Mouse (Mus musculus) midbrain, embryonic 16.5 days (tissue): ENCODE measurements around the gene Egfl7. TPM values are rescaled to one million over a fixed set of nuclear protein-coding genes. Genes with fewer than 3 reads are reported as not detected.

Experiments
- ATAC-seq: fragments of 200-750 bp; cut with Nextera tagmentation; 2 replicates; pipeline ENCODE4 v1.8.0; 2017; ENCODE audit warnings: moderate TSS enrichment
- H3K27ac ChIP-seq: fragments of 300-500 bp; sonication (generic); 2 replicates; pipeline ENCODE4 v1.5.1; 2014; ENCODE audit warnings: mild to moderate bottlenecking, low read length, mixed read lengths
- H3K27me3 ChIP-seq: fragments of 300-500 bp; sonication (generic); 2 replicates; pipeline ENCODE4 v1.6.1; 2014; ENCODE audit warnings: low read depth, low read length, mixed read lengths; ENCODE audit not compliant: control insufficient read depth, insufficient read depth
- H3K36me3 ChIP-seq: fragments of 300-500 bp; sonication (generic); 2 replicates; pipeline ENCODE4 v1.6.1; 2014; ENCODE audit warnings: mild to moderate bottlenecking, low read length, moderate library complexity, mixed read lengths; ENCODE audit not compliant: control insufficient read depth, insufficient read depth
- H3K4me1 ChIP-seq: fragments of 300-500 bp; sonication (generic); 2 replicates; pipeline ENCODE4 v1.6.1; 2014; ENCODE audit warnings: mild to moderate bottlenecking, low read length, mixed read lengths; ENCODE audit not compliant: control insufficient read depth, insufficient read depth
- H3K4me2 ChIP-seq: fragments of 300-500 bp; sonication (generic); 2 replicates; pipeline ENCODE4 v1.6.1; 2014; ENCODE audit warnings: mild to moderate bottlenecking, low read length, mixed read lengths
- H3K4me3 ChIP-seq: fragments of 300-500 bp; sonication (generic); 2 replicates; pipeline ENCODE4 v1.5.1; 2014; ENCODE audit warnings: low read depth, mild to moderate bottlenecking, low read length, moderate library complexity, mixed read lengths
- H3K9ac ChIP-seq: fragments of 300-500 bp; sonication (generic); 2 replicates; pipeline ENCODE4 v1.6.1; 2014; ENCODE audit warnings: low read depth, low read length, mixed read lengths
- H3K9me3 ChIP-seq: fragments of 300-500 bp; sonication (generic); replicated peaks from 2 replicates; pipeline ENCODE4 v1.6.1; 2014; ENCODE audit warnings: mild to moderate bottlenecking, low read length, mixed read lengths; ENCODE audit not compliant: control insufficient read depth, poor library complexity, severe bottlenecking
- WGBS: fragments of 180-500 bp; shearing (Covaris S2); extraction: QIAGEN DNeasy Blood & Tissue Kit; methylation state at CpG from one replicate; pipeline ENCODE4 v1.1.7; 2014; 5-methylcytosine and 5-hydroxymethylcytosine counted together
- polyA plus RNA-seq: library from polyadenylated mRNA; unstranded; fragments of >200 nt; fragmentation: Nextera tagmentation; extraction: Ambion mirVana; gene quantifications from 2 replicates; pipeline ENCODE4 v1.2.1, GENCODE M21; 2015

Gene Egfl7
- polyA plus RNA-seq, 1 experiment from 2014 or later: 64.4 TPM

GRCm38 (mm10) chr2:26594022-26594346 lies 14.2 kb downstream of the Egfl7 start:
- H3K36me3 ChIP-seq: no peaks in the 10 kb centered on the region
- no peak for ATAC-seq
- no peak overlapping the region for H3K9ac ChIP-seq
- no peaks in the 10 kb centered on the region for H3K4me1 ChIP-seq
- H3K9me3 ChIP-seq: no peaks in the 10 kb centered on the region
- no peak overlapping the region for H3K27ac ChIP-seq
- no peaks in the 10 kb centered on the region for H3K27me3 ChIP-seq
- H3K4me3 ChIP-seq: no peak overlapping the region
- no peak overlapping the region for H3K4me2 ChIP-seq
- WGBS: 70% methylated on average over 9 of the region's 9 CpGs

- ATAC-seq: no peak
- no peak overlapping the region for H3K4me2 ChIP-seq
- no peaks in the 10 kb centered on the region for H3K9me3 ChIP-seq
- H3K27me3 ChIP-seq: no peaks in the 10 kb centered on the region
- H3K4me1 ChIP-seq: no peaks in the 10 kb centered on the region
- no peak overlapping the region for H3K27ac ChIP-seq
- no peak overlapping the region for H3K4me3 ChIP-seq
- H3K36me3 ChIP-seq: no peaks in the 10 kb centered on the region
- no peak overlapping the region for H3K9ac ChIP-seq
- WGBS: 96% methylated on average over 7 of the region's 7 CpGs
Observed at GRCm38 (mm10) chr2:26594461-26594933, 14.7 kb downstream of the Egfl7 start.

GRCm38 (mm10) chr2:26594934-26595724 lies 15.3 kb downstream of the Egfl7 start:
- H3K4me1 ChIP-seq: no peaks in the 10 kb centered on the region
- H3K4me2 ChIP-seq: no peak overlapping the region
- H3K4me3 ChIP-seq: no peak overlapping the region
- H3K36me3 ChIP-seq: no peaks in the 10 kb centered on the region
- no peaks in the 10 kb centered on the region for H3K27me3 ChIP-seq
- H3K9ac ChIP-seq: no peak overlapping the region
- no peaks in the 10 kb centered on the region for H3K9me3 ChIP-seq
- no peak for ATAC-seq
- no peak overlapping the region for H3K27ac ChIP-seq
- WGBS: 78% methylated on average over 6 of the region's 6 CpGs

GRCm38 (mm10) chr2:26595725-26596435 lies 16.1 kb downstream of the Egfl7 start:
- no peak overlapping the region for H3K27ac ChIP-seq
- H3K9ac ChIP-seq: no peak overlapping the region
- H3K4me3 ChIP-seq: no peak overlapping the region
- no peaks in the 10 kb centered on the region for H3K27me3 ChIP-seq
- ATAC-seq: no peak
- H3K4me2 ChIP-seq: no peak overlapping the region
- H3K4me1 ChIP-seq: no peaks in the 10 kb centered on the region
- H3K36me3 ChIP-seq: no peaks in the 10 kb centered on the region
- 90% methylated on average over 11 of the region's 11 CpGs for WGBS
- H3K9me3 ChIP-seq: no peaks in the 10 kb centered on the region

GRCm38 (mm10) chr2:26596898-26597297 lies 17.1 kb downstream of the Egfl7 start:
- no peak for ATAC-seq
- Histone ChIP-seq H3K36me3 (no peaks in the 10 kb centered on the region), H3K9me3 (no peaks in the 10 kb centered on the region), H3K4me3 (no peak overlapping the region), H3K4me1 (no peaks in the 10 kb centered on the region), H3K27ac (no peak overlapping the region), H3K4me2 (no peak overlapping the region), H3K9ac (no peak overlapping the region), H3K27me3 (no peaks in the 10 kb centered on the region)
- 98% methylated on average over 3 of the region's 3 CpGs for WGBS

GRCm38 (mm10) chr2:26597810-26598209 lies 18.0 kb downstream of the Egfl7 start:
- Histone ChIP-seq H3K27me3 (peaks cover 4% of the 10 kb centered on the region), H3K36me3 (no peaks in the 10 kb centered on the region), H3K9ac (no peak overlapping the region), H3K27ac (no peak overlapping the region), H3K9me3 (no peaks in the 10 kb centered on the region), H3K4me2 (no peak overlapping the region), H3K4me3 (no peak overlapping the region), H3K4me1 (no peaks in the 10 kb centered on the region)
- ATAC-seq: no peak
- 91% methylated on average over 2 of the region's 2 CpGs for WGBS

- no peaks in the 10 kb centered on the region for H3K36me3 ChIP-seq
- H3K9ac ChIP-seq: no peak overlapping the region
- H3K4me3 ChIP-seq: no peak overlapping the region
- ATAC-seq: no peak
- H3K9me3 ChIP-seq: no peaks in the 10 kb centered on the region
- no peak overlapping the region for H3K4me2 ChIP-seq
- H3K27ac ChIP-seq: no peak overlapping the region
- WGBS: 86% methylated on average over 3 of the region's 3 CpGs
- H3K4me1 ChIP-seq: peaks cover 1% of the 10 kb centered on the region; the same call in 1 of the 2 replicates
- peaks cover 10% of the 10 kb centered on the region for H3K27me3 ChIP-seq
Observed at GRCm38 (mm10) chr2:26598462-26598861, 18.6 kb downstream of the Egfl7 start.

- Histone ChIP-seq H3K27me3 (peaks cover 19% of the 10 kb centered on the region), H3K4me1 (peaks cover 3% of the 10 kb centered on the region; the same call in 1 of the 2 replicates), H3K4me2 (no peak overlapping the region), H3K27ac (no peak overlapping the region), H3K9me3 (no peaks in the 10 kb centered on the region), H3K9ac (no peak overlapping the region), H3K4me3 (no peak overlapping the region), H3K36me3 (no peaks in the 10 kb centered on the region)
- 72% methylated on average over 4 of the region's 4 CpGs for WGBS
- no peak for ATAC-seq
Observed at GRCm38 (mm10) chr2:26599965-26600364, 20.2 kb downstream of the Egfl7 start.

GRCm38 (mm10) chr2:26600664-26601063 lies 20.9 kb downstream of the Egfl7 start:
- no peak overlapping the region for H3K4me3 ChIP-seq
- H3K9me3 ChIP-seq: no peaks in the 10 kb centered on the region
- no peak for ATAC-seq
- 90% methylated on average over 2 of the region's 2 CpGs for WGBS
- H3K27ac ChIP-seq: no peak overlapping the region
- H3K9ac ChIP-seq: no peak overlapping the region
- no peaks in the 10 kb centered on the region for H3K36me3 ChIP-seq
- peaks cover 3% of the 10 kb centered on the region; the same call in 1 of the 2 replicates for H3K4me1 ChIP-seq
- no peak overlapping the region for H3K4me2 ChIP-seq
- peaks cover 23% of the 10 kb centered on the region for H3K27me3 ChIP-seq
